Mouse (Mus musculus): ENCODE measurements around the gene Sipa1l1.
A peak's percentile ranks its signal among the peaks of the same experiment; 100 is the strongest.

Gene Sipa1l1

DNA sequence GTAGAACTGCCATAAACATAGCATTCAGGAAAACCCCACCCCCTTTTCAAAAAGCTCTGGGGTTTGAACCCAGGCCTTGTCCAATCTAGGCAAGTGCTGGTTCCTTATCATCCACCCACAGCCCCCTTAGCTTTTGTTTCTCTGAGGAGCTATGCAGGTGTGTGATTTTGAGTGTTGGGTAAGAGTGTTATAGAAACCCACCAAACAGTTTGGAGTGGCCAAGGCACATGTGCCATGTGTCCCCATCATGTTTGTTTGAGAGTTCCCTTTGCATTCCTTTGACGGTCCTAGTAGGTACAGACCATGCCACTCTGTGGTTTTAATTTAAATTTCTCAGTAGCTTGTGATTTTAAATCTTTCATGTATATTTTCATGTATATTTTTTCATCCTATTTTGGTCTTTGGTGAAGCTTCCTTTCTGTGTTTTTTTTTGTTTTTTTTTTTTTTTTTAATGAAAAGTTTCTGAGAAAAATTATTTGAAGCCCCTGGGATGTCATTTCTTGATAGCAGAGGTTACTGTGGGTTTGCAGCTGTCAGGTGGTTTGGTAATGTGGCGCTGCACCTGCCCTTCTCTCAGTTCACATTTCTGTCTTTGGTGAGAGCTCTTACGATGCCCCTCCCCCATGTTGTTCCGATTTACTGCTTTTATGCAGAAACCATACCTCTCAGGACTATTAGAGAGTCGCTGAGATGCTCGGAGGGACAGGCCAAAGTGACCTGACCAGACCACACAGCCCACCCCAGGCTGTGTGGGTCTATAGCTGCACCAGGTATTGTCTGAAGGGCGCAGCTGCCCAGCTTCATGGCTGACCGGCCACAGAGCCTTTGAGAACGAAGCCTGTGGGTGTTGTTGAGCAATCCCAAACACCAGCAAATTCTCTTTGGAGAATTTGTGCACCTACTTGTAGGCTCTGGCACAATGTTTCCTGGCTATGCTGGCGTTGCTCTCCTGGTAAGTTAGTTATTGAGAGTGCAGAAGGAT is 126.1 kb downstream of the Sipa1l1 start:
- peak; percentile 12 for DNase-seq (ENCODE audit: low read depth, low spot score)

- DNase-seq (ENCODE audit: low read depth, low spot score) = no peak
Observed at GRCm38 (mm10) chr12:82296276-82296675, 127.2 kb downstream of the Sipa1l1 start.

DNA sequence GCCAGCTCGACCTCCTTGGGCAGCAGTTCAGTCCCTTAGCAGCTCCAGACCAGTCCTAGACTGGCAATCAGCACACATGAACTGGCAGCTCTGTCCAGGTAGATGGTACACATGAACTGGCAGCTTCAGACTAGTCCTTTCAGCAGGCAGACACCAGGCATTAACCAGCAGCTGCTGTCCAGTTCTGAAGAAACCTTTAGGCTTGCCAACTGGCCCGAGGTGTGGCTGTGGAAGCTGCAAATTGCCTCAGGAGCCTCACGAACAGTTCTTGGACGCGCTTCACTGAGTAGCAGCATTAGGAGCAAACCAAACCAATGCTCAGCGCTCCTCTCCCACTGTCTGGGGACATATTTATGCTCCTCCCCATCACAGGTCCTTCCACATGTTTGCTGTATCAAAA is 128.1 kb downstream of the Sipa1l1 start:
- DNase-seq (ENCODE audit: low read depth, low spot score) = no peak

GRCm38 (mm10) chr12:82298662-82299460 is 129.7 kb downstream of the Sipa1l1 start:
- DNase-seq (ENCODE audit: low read depth, low spot score) = no peak

DNA sequence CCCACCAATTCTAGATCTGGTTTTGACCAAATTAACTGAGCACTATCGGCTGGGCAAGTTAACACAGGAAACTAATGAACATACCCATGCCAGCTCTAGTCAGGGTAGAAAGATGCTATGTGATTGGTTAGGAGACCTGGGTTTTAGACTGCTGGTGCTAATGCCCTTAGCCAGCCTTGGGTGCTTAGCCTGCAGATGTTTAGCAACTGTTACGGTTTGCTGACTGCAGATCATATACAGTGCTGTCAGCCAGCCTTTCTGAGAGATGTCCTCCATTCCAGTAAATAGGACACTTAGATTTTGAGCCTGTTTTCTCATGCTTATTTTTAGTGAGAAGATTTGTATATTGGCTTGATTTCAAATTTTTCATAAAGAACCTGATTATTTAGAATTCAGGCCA is 135.0 kb downstream of the Sipa1l1 start:
- DNase-seq (ENCODE audit: low read depth, low spot score) = no peak

GRCm38 (mm10) chr12:82306035-82306434 is 136.9 kb downstream of the Sipa1l1 start:
- DNase-seq (ENCODE audit: low read depth, low spot score) = no peak

GRCm38 (mm10) chr12:82311593-82311992 is 142.5 kb downstream of the Sipa1l1 start:
- DNase-seq (ENCODE audit: low read depth, low spot score) = no peak

DNA sequence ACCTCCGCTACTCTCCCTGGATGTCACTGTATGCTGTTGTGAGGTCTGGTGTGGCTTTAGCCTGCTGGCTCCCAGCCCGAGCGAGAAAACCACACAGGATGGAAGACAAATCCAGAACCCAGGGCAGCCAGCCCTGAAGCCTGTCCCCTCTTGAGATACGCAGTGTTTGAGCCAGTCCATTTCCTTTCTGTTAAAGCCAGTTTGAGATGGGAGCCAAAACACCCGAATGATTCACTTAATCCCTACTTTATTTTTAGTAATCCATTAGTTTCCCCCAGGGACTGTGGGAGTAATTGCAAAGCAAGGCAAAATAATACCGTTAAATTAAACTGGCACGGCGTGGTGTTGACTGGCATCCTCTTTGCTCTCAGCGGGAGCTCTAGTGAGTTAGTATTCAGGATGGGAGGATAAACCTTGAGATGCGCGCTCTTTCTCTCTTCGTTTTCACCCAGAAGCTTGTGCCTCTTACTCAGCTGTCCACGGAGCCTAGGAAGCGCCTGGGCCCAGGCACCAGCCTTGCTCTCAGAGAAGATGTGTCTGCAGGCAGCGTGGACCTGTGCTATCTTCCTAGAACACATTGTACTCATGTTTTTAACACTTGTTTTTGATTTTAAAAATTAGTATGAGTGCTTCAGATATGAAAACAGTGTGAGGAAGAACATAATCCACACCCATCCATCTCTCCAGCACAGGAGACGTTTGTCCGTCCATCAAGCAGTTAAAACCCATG is 143.1 kb downstream of the Sipa1l1 start:
- DNase-seq (ENCODE audit: low read depth, low spot score) = no peak

GRCm38 (mm10) chr12:82313091-82313490 is 144.0 kb downstream of the Sipa1l1 start:
- DNase-seq (ENCODE audit: low read depth, low spot score) = no peak

DNA sequence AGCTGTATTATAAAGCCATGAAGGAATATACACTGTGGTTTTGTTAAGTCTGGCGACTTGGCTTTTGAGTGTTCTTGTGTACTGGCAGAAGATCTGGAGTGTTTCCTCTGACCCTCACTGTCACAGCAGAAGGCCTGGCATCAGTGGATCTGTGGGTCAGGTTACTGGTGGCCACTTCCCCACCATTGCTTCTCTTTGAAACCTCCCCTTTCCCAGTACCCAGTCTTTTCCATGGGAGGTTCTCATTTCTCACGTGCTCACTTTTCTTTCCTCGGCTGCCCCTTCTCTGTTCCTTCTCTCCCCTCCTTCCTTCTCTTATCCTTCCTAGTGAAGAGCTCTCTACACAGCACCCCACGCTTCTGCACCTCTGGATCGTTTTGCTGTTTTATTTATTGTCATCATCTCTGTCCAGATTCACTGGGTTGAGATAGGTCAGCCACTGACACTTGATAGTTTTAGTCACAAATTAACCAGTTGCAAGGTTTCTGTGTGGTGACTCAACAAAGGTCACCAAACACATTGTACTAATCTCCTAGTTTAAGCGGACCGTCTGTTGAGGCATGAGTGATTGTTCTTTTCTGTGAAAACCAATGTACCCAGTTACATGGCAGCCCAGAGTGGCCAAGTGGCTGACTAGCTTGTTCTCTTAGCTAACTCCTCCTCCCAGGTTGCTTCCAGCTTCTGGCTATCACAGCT is 150.5 kb downstream of the Sipa1l1 start:
- no peak for DNase-seq (ENCODE audit: low read depth, low spot score)

DNA sequence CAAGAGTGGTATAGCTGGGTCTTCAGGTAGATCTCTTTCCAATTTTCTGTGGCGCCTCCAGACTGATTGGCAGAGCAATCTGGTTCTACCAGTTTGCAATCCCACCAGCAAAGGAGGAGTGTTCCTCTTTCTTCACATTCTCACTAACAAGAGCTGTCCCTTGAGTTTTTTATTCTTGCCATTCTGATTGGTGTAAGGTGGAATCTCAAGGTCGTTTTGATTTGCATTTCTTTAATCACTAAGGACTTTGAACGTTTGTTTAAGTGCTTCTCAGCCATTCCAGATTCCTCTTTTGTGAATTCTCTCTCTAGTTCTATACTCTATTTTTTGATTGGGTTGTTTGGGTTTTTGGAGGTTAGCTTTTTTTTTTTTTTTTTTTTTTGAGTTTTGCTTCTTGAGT is 151.1 kb downstream of the Sipa1l1 start:
- DNase-seq (ENCODE audit: low read depth, low spot score) = no peak

DNA sequence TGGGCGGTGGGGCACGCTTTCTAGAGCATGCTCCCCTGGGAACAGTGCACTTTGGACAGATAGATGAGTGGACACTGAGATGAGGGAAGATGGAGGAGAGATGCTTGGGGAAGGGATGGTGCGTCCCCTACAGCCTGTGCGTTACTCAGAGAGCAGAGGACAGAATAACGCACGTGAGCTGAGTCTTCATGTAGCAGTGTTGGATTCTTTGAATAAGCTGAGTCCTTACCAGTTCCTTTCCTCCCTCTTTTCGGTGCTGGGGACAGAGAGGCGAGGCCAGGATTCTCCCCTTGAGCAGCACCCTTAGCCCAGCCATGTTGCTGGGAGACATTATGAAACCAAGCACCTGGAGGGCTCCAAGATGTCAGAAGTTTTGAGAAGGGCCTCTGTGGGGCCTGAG is 152.3 kb downstream of the Sipa1l1 start:
- no peak for DNase-seq (ENCODE audit: low read depth, low spot score)

DNA sequence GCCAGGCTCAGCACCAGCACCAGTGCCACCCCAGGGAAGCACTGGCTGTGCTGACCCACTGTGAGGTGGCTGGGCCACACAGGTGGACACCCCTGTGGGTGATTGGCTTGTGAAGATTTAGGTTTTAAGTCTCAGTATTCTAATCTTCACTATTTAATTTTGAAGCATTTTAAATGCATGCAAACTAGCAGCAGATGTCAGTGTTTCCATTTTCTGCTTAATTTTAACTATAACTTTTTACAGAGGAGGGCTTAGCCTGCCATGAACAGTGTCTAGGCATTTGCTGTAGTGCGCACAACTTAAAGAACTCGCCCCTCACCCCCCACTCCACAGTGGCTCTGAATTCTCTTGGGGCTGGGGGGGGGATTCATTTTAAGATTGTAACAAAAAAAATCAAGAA is 152.7 kb downstream of the Sipa1l1 start:
- DNase-seq (ENCODE audit: low read depth, low spot score) = no peak

GRCm38 (mm10) chr12:82322759-82323451 is 153.8 kb downstream of the Sipa1l1 start:
- DNase-seq (ENCODE audit: low read depth, low spot score) = no peak

GRCm38 (mm10) chr12:82324621-82325020 is 155.5 kb downstream of the Sipa1l1 start:
- no peak for DNase-seq (ENCODE audit: low read depth, low spot score)

DNA sequence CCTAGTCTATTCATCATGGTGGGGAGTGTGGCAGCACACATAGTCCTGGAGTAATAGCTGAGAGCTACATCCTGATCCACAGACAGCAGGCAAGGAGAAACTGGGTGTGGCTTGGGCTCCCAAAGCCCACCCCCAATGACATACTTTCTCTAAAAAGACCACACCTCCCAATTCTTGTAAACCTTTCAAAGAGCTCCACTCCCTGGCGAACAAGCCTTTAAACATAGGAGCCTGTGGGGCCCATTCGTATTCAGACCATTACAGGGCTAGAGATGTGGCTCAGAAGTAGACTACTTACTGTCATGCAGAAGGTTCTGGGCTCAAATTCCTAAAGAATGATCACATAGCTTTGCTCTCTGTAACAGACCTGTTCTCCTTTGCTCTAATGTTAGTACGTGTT is 156.4 kb downstream of the Sipa1l1 start:
- no peak for DNase-seq (ENCODE audit: low read depth, low spot score)

- DNase-seq (ENCODE audit: low read depth, low spot score) = peak; percentile 50
Observed at GRCm38 (mm10) chr12:82326438-82326837, 157.3 kb downstream of the Sipa1l1 start.

DNA sequence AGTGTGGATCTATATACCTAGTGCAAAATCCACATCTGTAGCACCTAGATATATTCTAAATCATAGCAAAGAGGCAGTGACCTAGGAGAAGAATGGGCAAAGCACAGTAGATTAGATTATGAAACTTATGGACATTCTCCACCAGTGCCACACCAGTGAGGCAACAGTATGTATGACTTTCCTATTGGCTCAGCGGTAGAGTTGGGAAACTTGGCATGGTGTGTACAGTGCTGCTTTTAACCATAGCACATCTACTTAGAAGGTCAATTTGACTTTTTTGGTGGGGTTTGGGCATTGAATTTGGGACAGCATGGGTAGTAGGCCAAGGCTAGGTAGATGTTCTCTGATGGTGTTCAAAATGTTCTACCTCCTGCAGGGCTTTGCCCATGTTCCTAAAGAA is 159.0 kb downstream of the Sipa1l1 start:
- no peak for DNase-seq (ENCODE audit: low read depth, low spot score)

DNA sequence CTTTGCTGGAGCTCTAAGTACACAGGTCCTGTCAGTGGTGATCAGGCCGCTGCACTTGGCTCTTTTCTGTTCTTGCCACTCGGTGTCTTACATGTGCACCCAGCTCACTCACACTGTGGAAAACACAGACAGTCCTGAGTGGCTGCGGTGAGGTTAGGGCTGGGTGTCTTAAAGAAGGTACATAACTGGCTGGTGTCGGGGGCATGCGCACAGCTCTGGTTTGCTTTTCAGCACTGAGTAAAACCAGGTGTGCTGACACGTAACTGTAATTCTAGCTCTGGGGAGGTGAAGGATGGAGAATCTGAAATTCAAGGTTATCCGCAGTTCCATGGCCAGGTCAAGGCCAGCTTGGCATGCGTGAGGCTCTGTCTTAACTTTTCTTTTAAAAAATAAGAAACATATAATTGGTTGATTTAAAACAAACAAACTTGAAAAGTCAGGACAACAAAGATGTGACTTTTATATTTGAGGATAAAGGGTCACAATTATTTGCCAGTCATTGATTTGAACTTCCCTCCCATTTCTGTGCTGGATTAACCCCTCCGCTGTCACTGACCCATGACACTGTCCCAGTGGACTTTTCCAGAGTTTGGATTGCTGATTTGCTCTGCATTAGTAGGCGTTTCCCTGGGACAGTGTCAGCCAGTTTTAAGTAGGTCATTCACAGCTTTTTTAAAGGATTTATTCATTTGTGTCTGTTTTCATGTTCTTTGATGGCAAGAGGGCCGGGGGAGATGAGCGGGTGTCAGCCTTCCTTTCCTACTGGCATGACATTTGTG is 163.9 kb downstream of the Sipa1l1 start:
- no peak for DNase-seq (ENCODE audit: low read depth, low spot score)

DNA sequence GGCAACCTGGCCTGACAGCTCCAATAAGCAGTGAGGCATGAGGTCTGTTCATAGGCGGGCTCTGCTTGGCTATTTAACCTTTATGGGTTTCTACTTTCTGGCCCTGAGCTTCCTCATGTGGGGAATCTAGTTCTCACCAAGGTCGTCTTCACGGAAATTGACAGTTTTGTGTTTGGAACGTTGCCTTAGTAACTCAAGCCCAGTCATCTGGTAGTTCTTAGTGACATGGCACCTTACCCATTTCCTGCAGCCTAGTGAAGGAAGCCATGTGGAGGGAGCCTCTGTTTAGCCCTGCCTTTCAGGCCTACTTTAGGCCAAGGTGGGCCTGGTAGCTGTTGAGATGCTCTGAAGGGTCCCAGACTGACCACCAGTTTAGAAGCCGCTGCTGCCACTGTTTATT is 164.9 kb downstream of the Sipa1l1 start:
- DNase-seq (ENCODE audit: low read depth, low spot score) = peak; percentile 20

All from CD4-positive helper T cell, adult 2 months (primary cell).